Mouse (Mus musculus) adrenal gland, postnatal 25 days (tissue): ENCODE results near the gene Capzb. TPM values are rescaled to one million over a fixed set of nuclear protein-coding genes. Genes with fewer than 3 reads are reported as not detected.

Source experiments
- DNase-seq: peaks from one replicate; pipeline ENCODE4 v3.0.0; 2021; ENCODE audit warnings: mixed read lengths
- total RNA-seq: library from RNA; stranded (reverse); gene quantifications from 2 replicates; pipeline ENCODE4 v1.2.3, GENCODE M21; 2021

The Capzb gene
- total RNA-seq, 1 experiment from 2014 or later = 325 TPM

- no peak for DNase-seq
Observed at GRCm38 (mm10) chr4:139179731-139180625, 12.7 kb upstream of the Capzb start.

- DNase-seq = no peak
Observed at GRCm38 (mm10) chr4:139182511-139182910, 10.2 kb upstream of the Capzb start.

- DNase-seq = no peak
Observed at GRCm38 (mm10) chr4:139185766-139186442, 6.8 kb upstream of the Capzb start.

GRCm38 (mm10) chr4:139187930-139188329 is 4.8 kb upstream of the Capzb start:
- DNase-seq = no peak

- DNase-seq = no peak
Observed at GRCm38 (mm10) chr4:139191605-139192498, 847 bp upstream of the Capzb start.

- no peak for DNase-seq
Observed at GRCm38 (mm10) chr4:139193176-139194093, 736 bp downstream of the Capzb start.

GRCm38 (mm10) chr4:139195101-139195500 is 2.4 kb downstream of the Capzb start:
- DNase-seq = no peak

- DNase-seq = no peak
Observed at GRCm38 (mm10) chr4:139196464-139196863, 3.8 kb downstream of the Capzb start.

- no peak for DNase-seq
Observed at GRCm38 (mm10) chr4:139196949-139197348, 4.2 kb downstream of the Capzb start.

GRCm38 (mm10) chr4:139197453-139197852 is 4.8 kb downstream of the Capzb start:
- no peak for DNase-seq

- DNase-seq = peak; percentile 54
Observed at GRCm38 (mm10) chr4:139198004-139198689, 5.4 kb downstream of the Capzb start.

GRCm38 (mm10) chr4:139199126-139199525 is 6.4 kb downstream of the Capzb start:
- DNase-seq = no peak

- no peak for DNase-seq
Observed at GRCm38 (mm10) chr4:139199703-139200340, 7.1 kb downstream of the Capzb start.

GRCm38 (mm10) chr4:139200946-139201345 is 8.2 kb downstream of the Capzb start:
- no peak for DNase-seq

- peak; percentile 61 for DNase-seq
Observed at GRCm38 (mm10) chr4:139202556-139202955, 9.9 kb downstream of the Capzb start.

- no peak for DNase-seq
Observed at GRCm38 (mm10) chr4:139203381-139203780, 10.7 kb downstream of the Capzb start.

- DNase-seq = no peak
Observed at GRCm38 (mm10) chr4:139205842-139206241, 13.1 kb downstream of the Capzb start.

GRCm38 (mm10) chr4:139206353-139207045 is 13.8 kb downstream of the Capzb start:
- DNase-seq = no peak
